Mouse (Mus musculus) heart, adult 2 months (tissue): Measurements from ENCODE around the gene Tfb2m.
A peak's percentile ranks its signal among the peaks of the same experiment; 100 is the strongest.

ENCODE experiments used
- CTCF ChIP-seq: fragments of 200-600 bp; IDR thresholded peaks from 2 replicates; pipeline ENCODE4 v1.8.1; 2022; ENCODE audit warnings: antibody characterized with exemption, mild to moderate bottlenecking, moderate library complexity
- POLR2A ChIP-seq: fragments of 200-500 bp; IDR thresholded peaks from 2 replicates; pipeline ENCODE4 v1.6.1; 2011; ENCODE audit warnings: mild to moderate bottlenecking, low read depth, low read length, control low read depth; ENCODE audit not compliant: insufficient read depth

DNA sequence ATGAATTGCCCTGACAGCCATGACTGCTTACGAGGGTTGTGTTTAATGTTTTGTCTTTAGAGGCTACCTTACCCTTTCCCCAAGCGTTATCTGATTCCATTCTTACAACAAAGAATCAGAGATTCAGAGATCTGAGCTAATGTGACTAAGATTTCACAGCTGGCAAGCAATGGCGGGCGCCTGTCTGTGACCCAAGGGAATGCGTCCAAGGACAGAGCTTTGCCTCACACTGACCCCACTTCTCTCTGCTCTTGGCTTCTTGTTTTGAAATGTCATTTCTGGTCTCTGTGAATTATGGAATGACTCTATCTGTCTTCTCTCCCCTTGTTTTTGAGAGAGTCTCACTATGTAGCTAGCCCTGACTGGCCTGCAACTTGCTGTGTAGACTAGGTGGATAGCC is 17.9 kb upstream of the Tfb2m start:
- TF ChIP-seq CTCF = 0 out of 2 replicates have a peak, but pooled peaks have one; percentile 9
- no peak for TF ChIP-seq POLR2A
